Mouse (Mus musculus): ENCODE data around the gene Gm49325. TPM values are rescaled to one million over a fixed set of nuclear protein-coding genes. Genes with fewer than 3 reads are reported as not detected.

Gene Gm49325
- total RNA-seq, 1 experiment, result 5.4 TPM

GRCm38 (mm10) chr10:77560830-77561229 is 45.2 kb upstream of the Gm49325 start:
- Histone ChIP-seq H3K9ac (ENCODE audit: insufficient read depth, low read depth, low read length, poor library complexity, severe bottlenecking) (no peak overlapping the region), H3K27ac (ENCODE audit: insufficient read depth, low read depth, low read length, poor library complexity, severe bottlenecking) (no peak overlapping the region), H3K4me1 (ENCODE audit: control insufficient read depth in 2 of 2, insufficient read depth in 2 of 2, low read length in 2 of 2, poor library complexity in 1 of 2) (no peaks in the 10 kb centered on the region), H3K4me3 (ENCODE audit: insufficient read depth in 1 of 2, low read depth in 1 of 2, low read length in 2 of 2, poor library complexity in 1 of 2, severe bottlenecking in 1 of 2) (no peak overlapping the region), H3K9me3 (ENCODE audit: control insufficient read depth, insufficient read depth, low read depth, low read length) (no peaks in the 10 kb centered on the region), H3K36me3 (ENCODE audit: control insufficient read depth, insufficient read depth, low read length, poor library complexity, severe bottlenecking) (no peaks in the 10 kb centered on the region)
- in situ Hi-C loops (cut with MboI; ENCODE audit: low sequenced_read_pairs in 2 of 2, unreplicated experiment in 2 of 2), result no loop called here
- no peak for DNase-seq (ENCODE audit: low read depth, low spot score)
- TF ChIP-seq MAFK (IDR thresholded peaks at IDR 0.05; ENCODE audit: insufficient read depth, low read depth, low read length), result no peak
- no peak for TF ChIP-seq ZNF384 (IDR thresholded peaks at IDR 0.05; ENCODE audit: low read depth, low read length)
- no peak for TF ChIP-seq CHD2 (IDR thresholded peaks at IDR 0.05; ENCODE audit: low read depth, low read length)
- no peak for TF ChIP-seq ZC3H11A (IDR thresholded peaks at IDR 0.05; ENCODE audit: borderline replicate concordance, low read depth, low read length)
- TF ChIP-seq HCFC1 (IDR thresholded peaks at IDR 0.05; ENCODE audit: borderline replicate concordance, insufficient read depth, low read length), result no peak

DNA sequence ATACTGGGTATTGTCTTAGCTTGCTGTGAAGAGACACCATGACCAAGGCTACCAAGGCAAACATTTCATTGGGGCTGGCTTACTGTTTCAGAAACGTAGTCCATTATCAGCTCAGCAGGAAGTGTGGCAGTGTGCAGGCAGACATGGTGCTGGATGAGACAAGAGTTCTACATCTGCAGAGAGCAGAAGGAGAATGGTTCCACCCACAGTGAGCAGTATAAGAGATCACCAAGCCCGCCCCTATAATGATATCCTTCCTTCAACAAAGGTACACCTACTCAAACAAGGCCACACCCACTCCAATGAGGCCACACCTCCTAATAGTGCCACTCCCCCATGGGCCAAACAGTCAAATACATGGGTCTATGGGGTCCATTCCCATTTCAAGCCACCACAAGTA is 44.5 kb upstream of the Gm49325 start:
- Histone ChIP-seq H3K27ac (ENCODE audit: insufficient read depth, low read depth, low read length, poor library complexity, severe bottlenecking) (no peak overlapping the region), H3K4me1 (ENCODE audit: control insufficient read depth in 2 of 2, insufficient read depth in 2 of 2, low read length in 2 of 2, poor library complexity in 1 of 2) (no peaks in the 10 kb centered on the region), H3K36me3 (ENCODE audit: control insufficient read depth, insufficient read depth, low read length, poor library complexity, severe bottlenecking) (no peaks in the 10 kb centered on the region), H3K9me3 (ENCODE audit: control insufficient read depth, insufficient read depth, low read depth, low read length) (no peaks in the 10 kb centered on the region), H3K9ac (ENCODE audit: insufficient read depth, low read depth, low read length, poor library complexity, severe bottlenecking) (no peak overlapping the region), H3K4me3 (ENCODE audit: insufficient read depth in 1 of 2, low read depth in 1 of 2, low read length in 2 of 2, poor library complexity in 1 of 2, severe bottlenecking in 1 of 2) (no peak overlapping the region)
- in situ Hi-C loops (cut with MboI; ENCODE audit: low sequenced_read_pairs in 2 of 2, unreplicated experiment in 2 of 2), result no loop called here
- DNase-seq (ENCODE audit: low read depth, low spot score), result no peak
- TF ChIP-seq HCFC1 (IDR thresholded peaks at IDR 0.05; ENCODE audit: borderline replicate concordance, insufficient read depth, low read length) (no peak), ZC3H11A (IDR thresholded peaks at IDR 0.05; ENCODE audit: borderline replicate concordance, low read depth, low read length) (no peak), ZNF384 (IDR thresholded peaks at IDR 0.05; ENCODE audit: low read depth, low read length) (no peak)

- H3K27ac ChIP-seq (ENCODE audit: insufficient read depth, low read depth, low read length, poor library complexity, severe bottlenecking), result no peak overlapping the region
- H3K36me3 ChIP-seq (ENCODE audit: control insufficient read depth, insufficient read depth, low read length, poor library complexity, severe bottlenecking), result no peaks in the 10 kb centered on the region
- no peak for TF ChIP-seq MAFK (IDR thresholded peaks at IDR 0.05; ENCODE audit: insufficient read depth, low read depth, low read length)
- TF ChIP-seq ZNF384 (IDR thresholded peaks at IDR 0.05; ENCODE audit: low read depth, low read length), result no peak
- TF ChIP-seq CHD2 (IDR thresholded peaks at IDR 0.05; ENCODE audit: low read depth, low read length), result no peak
- TF ChIP-seq ZC3H11A (IDR thresholded peaks at IDR 0.05; ENCODE audit: borderline replicate concordance, low read depth, low read length), result no peak
- TF ChIP-seq HCFC1 (IDR thresholded peaks at IDR 0.05; ENCODE audit: borderline replicate concordance, insufficient read depth, low read length), result no peak
- no peak overlapping the region for H3K9ac ChIP-seq (ENCODE audit: insufficient read depth, low read depth, low read length, poor library complexity, severe bottlenecking)
- no peaks in the 10 kb centered on the region for H3K9me3 ChIP-seq (ENCODE audit: control insufficient read depth, insufficient read depth, low read depth, low read length)
- in situ Hi-C loops (cut with MboI; ENCODE audit: low sequenced_read_pairs in 2 of 2, unreplicated experiment in 2 of 2), result no loop called here
- peaks cover 0 to 5% of the 10 kb centered on the region in 2 experiments; a peak in 2 of 4 replicates for H3K4me1 ChIP-seq (ENCODE audit: control insufficient read depth in 2 of 2, insufficient read depth in 2 of 2, low read length in 2 of 2, poor library complexity in 1 of 2)
- DNase-seq (ENCODE audit: low read depth, low spot score), result no peak
- H3K4me3 ChIP-seq (ENCODE audit: insufficient read depth in 1 of 2, low read depth in 1 of 2, low read length in 2 of 2, poor library complexity in 1 of 2, severe bottlenecking in 1 of 2), result no peak overlapping the region
Measured at GRCm38 (mm10) chr10:77565005-77565404, 41.0 kb upstream of the Gm49325 start.

- Histone ChIP-seq H3K9me3 (ENCODE audit: control insufficient read depth, insufficient read depth, low read depth, low read length) (no peaks in the 10 kb centered on the region), H3K27ac (ENCODE audit: insufficient read depth, low read depth, low read length, poor library complexity, severe bottlenecking) (no peak overlapping the region), H3K4me1 (ENCODE audit: control insufficient read depth in 2 of 2, insufficient read depth in 2 of 2, low read length in 2 of 2, poor library complexity in 1 of 2) (peaks cover 0 to 12% of the 10 kb centered on the region in 2 experiments; a peak in 2 of 4 replicates), H3K4me3 (ENCODE audit: insufficient read depth in 1 of 2, low read depth in 1 of 2, low read length in 2 of 2, poor library complexity in 1 of 2, severe bottlenecking in 1 of 2) (no peak overlapping the region), H3K36me3 (ENCODE audit: control insufficient read depth, insufficient read depth, low read length, poor library complexity, severe bottlenecking) (no peaks in the 10 kb centered on the region), H3K9ac (ENCODE audit: insufficient read depth, low read depth, low read length, poor library complexity, severe bottlenecking) (no peak overlapping the region)
- DNase-seq (ENCODE audit: low read depth, low spot score), result peak; percentile 66
- in situ Hi-C loops (cut with MboI; ENCODE audit: low sequenced_read_pairs in 2 of 2, unreplicated experiment in 2 of 2), result no loop called here
- TF ChIP-seq ZC3H11A (IDR thresholded peaks at IDR 0.05; ENCODE audit: borderline replicate concordance, low read depth, low read length), result no peak
- TF ChIP-seq HCFC1 (IDR thresholded peaks at IDR 0.05; ENCODE audit: borderline replicate concordance, insufficient read depth, low read length), result no peak
- no peak for TF ChIP-seq ZNF384 (IDR thresholded peaks at IDR 0.05; ENCODE audit: low read depth, low read length)
- TF ChIP-seq MAFK (IDR thresholded peaks at IDR 0.05; ENCODE audit: insufficient read depth, low read depth, low read length), result no peak
- no peak for TF ChIP-seq CHD2 (IDR thresholded peaks at IDR 0.05; ENCODE audit: low read depth, low read length)
Measured at GRCm38 (mm10) chr10:77566651-77567050, 39.3 kb upstream of the Gm49325 start.

DNA sequence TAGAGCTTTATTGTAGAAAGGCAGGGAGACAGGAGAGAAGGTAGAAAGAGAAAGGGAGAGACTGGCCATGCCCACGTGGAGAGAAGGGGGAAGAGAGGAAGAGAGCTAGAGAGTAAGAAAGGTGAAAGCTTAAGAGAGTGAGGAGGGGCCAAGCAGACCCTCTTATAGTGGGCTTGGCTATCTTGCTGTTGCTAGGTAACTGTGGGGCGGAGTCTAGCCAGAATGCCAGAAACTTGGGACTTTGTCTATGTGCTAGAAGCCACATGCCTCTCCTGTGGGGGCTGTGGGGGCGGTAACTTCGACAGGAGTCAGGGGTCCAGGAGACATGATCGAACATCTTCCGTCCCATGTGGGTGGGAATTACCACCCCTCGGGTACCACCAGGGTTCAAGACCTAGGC is 36.5 kb upstream of the Gm49325 start:
- Histone ChIP-seq H3K36me3 (ENCODE audit: control insufficient read depth, insufficient read depth, low read length, poor library complexity, severe bottlenecking) (no peaks in the 10 kb centered on the region), H3K9ac (ENCODE audit: insufficient read depth, low read depth, low read length, poor library complexity, severe bottlenecking) (no peak overlapping the region), H3K9me3 (ENCODE audit: control insufficient read depth, insufficient read depth, low read depth, low read length) (no peaks in the 10 kb centered on the region), H3K4me3 (ENCODE audit: insufficient read depth in 1 of 2, low read depth in 1 of 2, low read length in 2 of 2, poor library complexity in 1 of 2, severe bottlenecking in 1 of 2) (no peak overlapping the region), H3K27ac (ENCODE audit: insufficient read depth, low read depth, low read length, poor library complexity, severe bottlenecking) (no peak overlapping the region), H3K4me1 (ENCODE audit: control insufficient read depth in 2 of 2, insufficient read depth in 2 of 2, low read length in 2 of 2, poor library complexity in 1 of 2) (peaks cover 2 to 20% of the 10 kb centered on the region in 2 experiments; a peak in 3 of 4 replicates)
- no peak for DNase-seq (ENCODE audit: low read depth, low spot score)
- in situ Hi-C loops (cut with MboI; ENCODE audit: low sequenced_read_pairs in 2 of 2, unreplicated experiment in 2 of 2), result no loop called here
- TF ChIP-seq ZNF384 (IDR thresholded peaks at IDR 0.05; ENCODE audit: low read depth, low read length) (no peak), ZC3H11A (IDR thresholded peaks at IDR 0.05; ENCODE audit: borderline replicate concordance, low read depth, low read length) (no peak), HCFC1 (IDR thresholded peaks at IDR 0.05; ENCODE audit: borderline replicate concordance, insufficient read depth, low read length) (no peak), CHD2 (IDR thresholded peaks at IDR 0.05; ENCODE audit: low read depth, low read length) (no peak), MAFK (IDR thresholded peaks at IDR 0.05; ENCODE audit: insufficient read depth, low read depth, low read length) (no peak)

Measured in ES-E14 (cell line).